Mouse (Mus musculus): ENCODE results near the gene Olfr478. TPM values are rescaled to one million over a fixed set of nuclear protein-coding genes. Genes with fewer than 3 reads are reported as not detected.
"Not testable (repeated sequence)": the region's sequence is repeated elsewhere in the genome, so short reads cannot be mapped to it uniquely, and the experiment has no call there.

Olfr478 gene
- not detected in 2 replicates for polyA plus RNA-seq (2014; fragmentation: Nextera tagmentation; extraction: Ambion mirVana)

- no peak within 1 kb of the TSS for H3K4me3 ChIP-seq (ENCODE audit: low read depth, low read length)
- no peaks in the 10 kb centered on the region for H3K9me3 ChIP-seq (replicated peaks; ENCODE audit: control insufficient read depth, low read length)
- no peak within 1 kb of the TSS for H3K27ac ChIP-seq (ENCODE audit: low read depth, low read length)
- no peak for ATAC-seq
- 77% methylated on average over 3 of the region's 3 CpGs for WGBS
- H3K36me3 ChIP-seq (ENCODE audit: control insufficient read depth, insufficient read depth, low read length): no peaks in the 10 kb centered on the region
- H3K4me2 ChIP-seq (ENCODE audit: low read length): no peak within 1 kb of the TSS
- H3K27me3 ChIP-seq (replicated peaks; ENCODE audit: control insufficient read depth, insufficient read depth, low read length): no peaks in the 10 kb centered on the region
- no peak within 1 kb of the TSS for H3K9ac ChIP-seq (ENCODE audit: low read length)
- DNase-seq (ENCODE audit: low spot score): no peak
- H3K4me1 ChIP-seq (ENCODE audit: control insufficient read depth, insufficient read depth, low read length): no peaks in the 10 kb centered on the region
Observed at GRCm38 (mm10) chr7:108033889-108034288, at the start of gene Olfr478. Gene Olfr478 (minus strand): TSS chr7:108033989.

DNA sequence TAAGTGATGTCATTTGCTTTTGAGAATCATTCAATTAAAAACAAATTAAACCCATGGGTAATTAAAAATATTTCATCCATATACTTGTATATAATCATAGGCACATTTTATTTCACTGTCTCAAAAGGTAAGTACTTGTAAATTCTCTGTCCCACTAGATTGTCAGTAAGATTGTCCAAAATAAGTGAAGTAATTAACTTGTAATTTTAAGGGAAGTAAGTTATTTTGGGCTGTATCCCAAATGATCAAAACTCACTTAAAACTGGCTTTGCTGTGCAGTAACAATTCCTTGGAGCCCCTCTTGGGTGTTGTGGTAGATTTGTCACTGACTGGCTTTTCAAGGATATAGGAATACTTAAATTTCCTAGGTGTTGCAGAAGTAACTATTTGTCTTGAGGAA lies 45.8 kb upstream of the Olfr478 start, which contains the start of gene Olfr481:
TSS of gene Olfr481 (plus strand) at position 301 of the 400 bp plus-strand sequence.
- H3K9ac ChIP-seq (ENCODE audit: low read length): no peak within 1 kb of the TSS
- H3K27ac ChIP-seq (ENCODE audit: low read depth, low read length): no peak within 1 kb of the TSS
- no peak within 1 kb of the TSS for H3K4me2 ChIP-seq (ENCODE audit: low read length)
- no peak within 1 kb of the TSS for H3K4me3 ChIP-seq (ENCODE audit: low read depth, low read length)
- H3K36me3 ChIP-seq (ENCODE audit: control insufficient read depth, insufficient read depth, low read length): no peaks in the 10 kb centered on the region
- no peaks in the 10 kb centered on the region for H3K27me3 ChIP-seq (replicated peaks; ENCODE audit: control insufficient read depth, insufficient read depth, low read length)
- no peaks in the 10 kb centered on the region for H3K4me1 ChIP-seq (ENCODE audit: control insufficient read depth, insufficient read depth, low read length)
- no peaks in the 10 kb centered on the region for H3K9me3 ChIP-seq (replicated peaks; ENCODE audit: control insufficient read depth, low read length)
- ATAC-seq (no peak), DNase-seq (ENCODE audit: low spot score) (no peak)

- DNase-seq (ENCODE audit: low spot score) (no peak), ATAC-seq (no peak)
- Histone ChIP-seq H3K9me3 (replicated peaks; ENCODE audit: control insufficient read depth, low read length) (no peaks in the 10 kb centered on the region), H3K36me3 (ENCODE audit: control insufficient read depth, insufficient read depth, low read length) (no peaks in the 10 kb centered on the region), H3K27me3 (replicated peaks; ENCODE audit: control insufficient read depth, insufficient read depth, low read length) (no peaks in the 10 kb centered on the region), H3K27ac (ENCODE audit: low read depth, low read length) (no peak within 1 kb of the TSS), H3K4me2 (ENCODE audit: low read length) (no peak within 1 kb of the TSS), H3K4me3 (ENCODE audit: low read depth, low read length) (no peak within 1 kb of the TSS), H3K9ac (ENCODE audit: low read length) (no peak within 1 kb of the TSS), H3K4me1 (ENCODE audit: control insufficient read depth, insufficient read depth, low read length) (no peaks in the 10 kb centered on the region)
- WGBS: 87% methylated on average over 1 of the region's 1 CpGs
Observed at GRCm38 (mm10) chr7:108067246-108067645, 33.5 kb upstream of the Olfr478 start, which contains the start of gene Olfr480. Gene Olfr480 (minus strand): TSS chr7:108067346.

- H3K27me3 ChIP-seq (replicated peaks; ENCODE audit: control insufficient read depth, insufficient read depth, low read length): no peaks in the 10 kb centered on the region
- DNase-seq (ENCODE audit: low spot score): no peak
- H3K4me3 ChIP-seq (ENCODE audit: low read depth, low read length): no peak within 1 kb of the TSS
- H3K36me3 ChIP-seq (ENCODE audit: control insufficient read depth, insufficient read depth, low read length): no peaks in the 10 kb centered on the region
- H3K4me1 ChIP-seq (ENCODE audit: control insufficient read depth, insufficient read depth, low read length): no peaks in the 10 kb centered on the region
- H3K9me3 ChIP-seq (replicated peaks; ENCODE audit: control insufficient read depth, low read length): no peaks in the 10 kb centered on the region
- 95% methylated on average over 2 of the region's 2 CpGs for WGBS
- no peak for ATAC-seq
- no peak within 1 kb of the TSS for H3K4me2 ChIP-seq (ENCODE audit: low read length)
- no peak within 1 kb of the TSS for H3K9ac ChIP-seq (ENCODE audit: low read length)
- H3K27ac ChIP-seq (ENCODE audit: low read depth, low read length): no peak within 1 kb of the TSS
Observed at GRCm38 (mm10) chr7:108050393-108050792, 16.6 kb upstream of the Olfr478 start, which contains the start of gene Olfr479. Gene Olfr479 (plus strand): TSS chr7:108050693.

- H3K9me3 ChIP-seq (replicated peaks; ENCODE audit: control insufficient read depth, low read length); H3K9ac ChIP-seq (ENCODE audit: low read length); H3K4me3 ChIP-seq (ENCODE audit: low read depth, low read length); ATAC-seq; H3K4me2 ChIP-seq (ENCODE audit: low read length); H3K27me3 ChIP-seq (replicated peaks; ENCODE audit: control insufficient read depth, insufficient read depth, low read length); DNase-seq (ENCODE audit: low spot score); H3K4me1 ChIP-seq (ENCODE audit: control insufficient read depth, insufficient read depth, low read length); H3K27ac ChIP-seq (ENCODE audit: low read depth, low read length); H3K36me3 ChIP-seq (ENCODE audit: control insufficient read depth, insufficient read depth, low read length): not testable (repeated sequence)
Observed at GRCm38 (mm10) chr7:108014256-108014655, 19.5 kb downstream of the Olfr478 start.

- H3K4me3 ChIP-seq (ENCODE audit: low read depth, low read length): no peak within 1 kb of the TSS
- H3K9ac ChIP-seq (ENCODE audit: low read length): no peak within 1 kb of the TSS
- H3K4me2 ChIP-seq (ENCODE audit: low read length): no peak within 1 kb of the TSS
- DNase-seq (ENCODE audit: low spot score) (no peak), ATAC-seq (no peak)
- H3K4me1 ChIP-seq (ENCODE audit: control insufficient read depth, insufficient read depth, low read length): no peaks in the 10 kb centered on the region
- 77% methylated on average over 2 of the region's 2 CpGs for WGBS
- H3K36me3 ChIP-seq (ENCODE audit: control insufficient read depth, insufficient read depth, low read length): no peaks in the 10 kb centered on the region
- no peaks in the 10 kb centered on the region for H3K9me3 ChIP-seq (replicated peaks; ENCODE audit: control insufficient read depth, low read length)
- no peak within 1 kb of the TSS for H3K27ac ChIP-seq (ENCODE audit: low read depth, low read length)
- H3K27me3 ChIP-seq (replicated peaks; ENCODE audit: control insufficient read depth, insufficient read depth, low read length): no peaks in the 10 kb centered on the region
Observed at GRCm38 (mm10) chr7:107986393-107986792, 47.4 kb downstream of the Olfr478 start, which contains the start of gene Olfr477. Gene Olfr477 (plus strand): TSS chr7:107986693.

Other genes starting within 250 kb of the Olfr478 start
- not detected in 2 replicates for gene Ovch2, start 232.8 kb downstream of the Olfr478 start, polyA plus RNA-seq (2014; fragmentation: Nextera tagmentation; extraction: Ambion mirVana)
- gene Olfr467, start 221.7 kb downstream of the Olfr478 start, polyA plus RNA-seq (2014; fragmentation: Nextera tagmentation; extraction: Ambion mirVana): not detected in 2 replicates
- not detected in 2 replicates for gene Olfr469, start 208.4 kb downstream of the Olfr478 start, polyA plus RNA-seq (2014; fragmentation: Nextera tagmentation; extraction: Ambion mirVana)
- gene Olfr470, start 186.5 kb downstream of the Olfr478 start, polyA plus RNA-seq (2014; fragmentation: Nextera tagmentation; extraction: Ambion mirVana): not detected in 2 replicates
- not detected in 2 replicates for gene Olfr472, start 136.1 kb downstream of the Olfr478 start, polyA plus RNA-seq (2014; fragmentation: Nextera tagmentation; extraction: Ambion mirVana)
- not detected in 2 replicates for gene Olfr473, start 103.5 kb downstream of the Olfr478 start, polyA plus RNA-seq (2014; fragmentation: Nextera tagmentation; extraction: Ambion mirVana)
- gene Olfr474, start 79.3 kb downstream of the Olfr478 start, polyA plus RNA-seq (2014; fragmentation: Nextera tagmentation; extraction: Ambion mirVana): not detected in 2 replicates
- gene Olfr476, start 69.2 kb downstream of the Olfr478 start, polyA plus RNA-seq (2014; fragmentation: Nextera tagmentation; extraction: Ambion mirVana): not detected in 2 replicates
- gene Olfr477, start 47.3 kb downstream of the Olfr478 start, polyA plus RNA-seq (2014; fragmentation: Nextera tagmentation; extraction: Ambion mirVana): not detected in 2 replicates
- not detected in 2 replicates for gene Olfr479, start 16.7 kb upstream of the Olfr478 start, polyA plus RNA-seq (2014; fragmentation: Nextera tagmentation; extraction: Ambion mirVana)
- not detected in 2 replicates for gene Olfr480, start 33.4 kb upstream of the Olfr478 start, polyA plus RNA-seq (2014; fragmentation: Nextera tagmentation; extraction: Ambion mirVana)
- not detected in 2 replicates for gene Olfr481, start 45.9 kb upstream of the Olfr478 start, polyA plus RNA-seq (2014; fragmentation: Nextera tagmentation; extraction: Ambion mirVana)
- 0.13 TPM in 1 of 2 replicates, not detected in the other for gene Olfr482, start 63.6 kb upstream of the Olfr478 start, polyA plus RNA-seq (2014; fragmentation: Nextera tagmentation; extraction: Ambion mirVana)
- gene Olfr483, start 66.9 kb upstream of the Olfr478 start, polyA plus RNA-seq (2014; fragmentation: Nextera tagmentation; extraction: Ambion mirVana): not detected in 2 replicates
- not detected in 2 replicates for gene Olfr484, start 93.5 kb upstream of the Olfr478 start, polyA plus RNA-seq (2014; fragmentation: Nextera tagmentation; extraction: Ambion mirVana)
- not detected in 2 replicates for gene Olfr485, start 125.9 kb upstream of the Olfr478 start, polyA plus RNA-seq (2014; fragmentation: Nextera tagmentation; extraction: Ambion mirVana)
- gene Olfr486, start 138.8 kb upstream of the Olfr478 start, polyA plus RNA-seq (2014; fragmentation: Nextera tagmentation; extraction: Ambion mirVana): not detected in 2 replicates
- gene Olfr487, start 180.6 kb upstream of the Olfr478 start, polyA plus RNA-seq (2014; fragmentation: Nextera tagmentation; extraction: Ambion mirVana): not detected in 2 replicates
- gene Olfr488, start 224.4 kb upstream of the Olfr478 start, polyA plus RNA-seq (2014; fragmentation: Nextera tagmentation; extraction: Ambion mirVana): not detected in 2 replicates